Mouse (Mus musculus): Measurements from ENCODE around the gene Pknox1. TPM values are rescaled to one million over a fixed set of nuclear protein-coding genes. Genes with fewer than 3 reads are reported as not detected.
"Not testable (repeated sequence)": the region's sequence is repeated elsewhere in the genome, so short reads cannot be mapped to it uniquely, and the experiment has no call there.

Pknox1 gene
- total and polyA plus RNA-seq, 3 experiments: 8.5 to 34.8 (median 25.1) TPM

- TF ChIP-seq POLR2AphosphoS5 (IDR thresholded peaks at IDR 0.05; ENCODE audit: insufficient replicate concordance, low read depth, low read length) (no peak), GATA1 (IDR thresholded peaks at IDR 0.05; ENCODE audit: borderline replicate concordance, low read length) (no peak), GATA2 (IDR thresholded peaks at IDR 0.05; ENCODE audit: borderline replicate concordance, low read depth, low read length) (no peak), TAL1 (conservative IDR thresholded peaks at IDR 0.05; ENCODE audit: low read depth, low read length) (no peak)
- no peaks in the 10 kb centered on the region for H3K27me3 ChIP-seq (ENCODE audit: insufficient read depth, low read length)
- H3K9me3 ChIP-seq (replicated peaks): no peaks in the 10 kb centered on the region
- H3K36me3 ChIP-seq (replicated peaks): peaks cover 80% of the 10 kb centered on the region
- H3K4me1 ChIP-seq (ENCODE audit: insufficient read depth, low read depth, low read length): peaks cover 38% of the 10 kb centered on the region
- no peak for DNase-seq (ENCODE audit: low spot score)
- no peak for ATAC-seq (ENCODE audit: extremely low read depth, insufficient number of reproducible peaks, low FRiP score, poor library complexity, severe bottlenecking)
- no peak overlapping the region for H3K4me3 ChIP-seq (ENCODE audit: low read depth, low read length)
These were observed 39.4 kb upstream of the Pknox1 start for GRCm38 (mm10) chr17:31525114-31525513.

GRCm38 (mm10) chr17:31525816-31526215, 38.7 kb upstream of the Pknox1 start:
- Histone ChIP-seq H3K4me1 (ENCODE audit: insufficient read depth, low read depth, low read length) (peaks cover 38% of the 10 kb centered on the region), H3K9me3 (replicated peaks) (no peaks in the 10 kb centered on the region), H3K4me3 (ENCODE audit: low read depth, low read length) (no peak overlapping the region), H3K36me3 (replicated peaks) (peaks cover 87% of the 10 kb centered on the region), H3K27me3 (ENCODE audit: insufficient read depth, low read length) (no peaks in the 10 kb centered on the region)
- ATAC-seq (ENCODE audit: extremely low read depth, insufficient number of reproducible peaks, low FRiP score, poor library complexity, severe bottlenecking): no peak
- DNase-seq (ENCODE audit: low spot score): no peak
- no peak for TF ChIP-seq GATA1 (IDR thresholded peaks at IDR 0.05; ENCODE audit: borderline replicate concordance, low read length)
- no peak for TF ChIP-seq TAL1 (conservative IDR thresholded peaks at IDR 0.05; ENCODE audit: low read depth, low read length)
- TF ChIP-seq POLR2AphosphoS5 (IDR thresholded peaks at IDR 0.05; ENCODE audit: insufficient replicate concordance, low read depth, low read length): no peak
- no peak for TF ChIP-seq GATA2 (IDR thresholded peaks at IDR 0.05; ENCODE audit: borderline replicate concordance, low read depth, low read length)

- Histone ChIP-seq H3K4me1 (ENCODE audit: insufficient read depth, low read depth, low read length) (peaks cover 15% of the 10 kb centered on the region), H3K36me3 (replicated peaks) (peaks cover 83% of the 10 kb centered on the region), H3K27me3 (ENCODE audit: insufficient read depth, low read length) (no peaks in the 10 kb centered on the region), H3K9me3 (replicated peaks) (no peaks in the 10 kb centered on the region), H3K4me3 (ENCODE audit: low read depth, low read length) (no peak overlapping the region)
- no peak for ATAC-seq (ENCODE audit: extremely low read depth, insufficient number of reproducible peaks, low FRiP score, poor library complexity, severe bottlenecking)
- no peak for TF ChIP-seq CTCF (IDR thresholded peaks at IDR 0.05; ENCODE audit: low read depth, low read length)
- no peak for TF ChIP-seq TAL1 (conservative IDR thresholded peaks at IDR 0.05; ENCODE audit: low read depth, low read length)
- no peak for TF ChIP-seq GATA2 (IDR thresholded peaks at IDR 0.05; ENCODE audit: borderline replicate concordance, low read depth, low read length)
- no peak for TF ChIP-seq POLR2AphosphoS5 (IDR thresholded peaks at IDR 0.05; ENCODE audit: insufficient replicate concordance, low read depth, low read length)
- no peak for TF ChIP-seq GATA1 (IDR thresholded peaks at IDR 0.05; ENCODE audit: borderline replicate concordance, low read length)
- DNase-seq (ENCODE audit: low spot score): no peak
These were observed 35.2 kb upstream of the Pknox1 start for GRCm38 (mm10) chr17:31529314-31529713.

GRCm38 (mm10) chr17:31531441-31532158, 32.9 kb upstream of the Pknox1 start:
- TF ChIP-seq TAL1 (conservative IDR thresholded peaks at IDR 0.05; ENCODE audit: low read depth, low read length) (no peak), CTCF (IDR thresholded peaks at IDR 0.05; ENCODE audit: low read depth, low read length) (no peak), GATA1 (IDR thresholded peaks at IDR 0.05; ENCODE audit: borderline replicate concordance, low read length) (no peak), GATA2 (IDR thresholded peaks at IDR 0.05; ENCODE audit: borderline replicate concordance, low read depth, low read length) (no peak), POLR2AphosphoS5 (IDR thresholded peaks at IDR 0.05; ENCODE audit: insufficient replicate concordance, low read depth, low read length) (no peak)
- ATAC-seq (ENCODE audit: extremely low read depth, insufficient number of reproducible peaks, low FRiP score, poor library complexity, severe bottlenecking) (no peak), DNase-seq (ENCODE audit: low spot score) (no peak)
- Histone ChIP-seq H3K9me3 (replicated peaks) (no peaks in the 10 kb centered on the region), H3K4me1 (ENCODE audit: insufficient read depth, low read depth, low read length) (peaks cover 18% of the 10 kb centered on the region), H3K36me3 (replicated peaks) (peaks cover 62% of the 10 kb centered on the region), H3K4me3 (ENCODE audit: low read depth, low read length) (no peak overlapping the region), H3K27me3 (ENCODE audit: insufficient read depth, low read length) (peaks cover 11% of the 10 kb centered on the region)

GRCm38 (mm10) chr17:31532331-31532730, 32.2 kb upstream of the Pknox1 start:
- not testable (repeated sequence) for H3K9me3 ChIP-seq (replicated peaks); DNase-seq (ENCODE audit: low spot score); H3K4me3 ChIP-seq (ENCODE audit: low read depth, low read length); ATAC-seq (ENCODE audit: extremely low read depth, insufficient number of reproducible peaks, low FRiP score, poor library complexity, severe bottlenecking)
- Histone ChIP-seq H3K36me3 (replicated peaks) (peaks cover 55% of the 10 kb centered on the region), H3K4me1 (ENCODE audit: insufficient read depth, low read depth, low read length) (peaks cover 18% of the 10 kb centered on the region), H3K27me3 (ENCODE audit: insufficient read depth, low read length) (peaks cover 16% of the 10 kb centered on the region)

- H3K9me3 ChIP-seq (replicated peaks): no peaks in the 10 kb centered on the region
- H3K27me3 ChIP-seq (ENCODE audit: insufficient read depth, low read length): peaks cover 27% of the 10 kb centered on the region
- no peak for TF ChIP-seq POLR2AphosphoS5 (IDR thresholded peaks at IDR 0.05; ENCODE audit: insufficient replicate concordance, low read depth, low read length)
- TF ChIP-seq CTCF (IDR thresholded peaks at IDR 0.05; ENCODE audit: low read depth, low read length): no peak
- TF ChIP-seq GATA1 (IDR thresholded peaks at IDR 0.05; ENCODE audit: borderline replicate concordance, low read length): no peak
- no peak for TF ChIP-seq TAL1 (conservative IDR thresholded peaks at IDR 0.05; ENCODE audit: low read depth, low read length)
- TF ChIP-seq GATA2 (IDR thresholded peaks at IDR 0.05; ENCODE audit: borderline replicate concordance, low read depth, low read length): no peak
- H3K4me3 ChIP-seq (ENCODE audit: low read depth, low read length): no peak overlapping the region
- H3K36me3 ChIP-seq (replicated peaks): peaks cover 25% of the 10 kb centered on the region
- DNase-seq (ENCODE audit: low spot score) (no peak), ATAC-seq (ENCODE audit: extremely low read depth, insufficient number of reproducible peaks, low FRiP score, poor library complexity, severe bottlenecking) (no peak)
- H3K4me1 ChIP-seq (ENCODE audit: insufficient read depth, low read depth, low read length): peaks cover 12% of the 10 kb centered on the region
These were observed 29.2 kb upstream of the Pknox1 start for GRCm38 (mm10) chr17:31535358-31535757.

Data from G1E (cell line).